Mouse (Mus musculus) brain, embryonic 14.5 days (tissue): ENCODE measurements around the gene Ptrh2.

ENCODE experiments used
- CTCF ChIP-seq: fragments of 200-500 bp; IDR thresholded peaks from 2 replicates; pipeline ENCODE4 v1.5.1; 2012; ENCODE audit warnings: inconsistent platforms, mild to moderate bottlenecking, moderate library complexity, borderline replicate concordance; ENCODE audit not compliant: insufficient read depth, insufficient read length; ENCODE audit errors: extremely low read depth
- POLR2A ChIP-seq: fragments of 200-500 bp; IDR thresholded peaks from 2 replicates; pipeline ENCODE4 v1.6.1; 2012; ENCODE audit warnings: mild to moderate bottlenecking, inconsistent platforms, borderline replicate concordance; ENCODE audit not compliant: poor library complexity, insufficient read depth, insufficient read length, severe bottlenecking; ENCODE audit errors: extremely low read depth

GRCm38 (mm10) chr11:86671041-86671675 lies 12.6 kb upstream of the Ptrh2 start:
- TF ChIP-seq POLR2A (no peak), CTCF (no peak)
